Mouse (Mus musculus) adrenal gland, postnatal 10 days (tissue): ENCODE measurements around the gene Pvalb. TPM values are rescaled to one million over a fixed set of nuclear protein-coding genes. Genes with fewer than 3 reads are reported as not detected.

Experiments used
- DNase-seq: peaks from one replicate; pipeline ENCODE4 v3.0.0; 2021; ENCODE audit warnings: mixed read lengths
- long read RNA-seq, 2 experiments: library from polyadenylated mRNA; stranded (forward); transcript quantifications; one replicate each; pipeline ENCODE4 v2.0.0; 2021
- total RNA-seq, 2 experiments: library from RNA; stranded (reverse); gene quantifications; 2 replicates each; pipeline ENCODE4 v1.2.3; 2021

Pvalb gene
- 100 to 1,000 TPM; 132 to 141 TPM for total RNA-seq
- long read RNA-seq, experiment 1, transcript Pvalb-202 (5 exons, 953 nt) = major isoform, 40 of 52 reads
- long read RNA-seq, experiment 1, partial matches to known transcripts = 4 of 52 reads
- long read RNA-seq, experiment 1, other reads (novel, unspliced or antisense) = 5 of 52 reads
- long read RNA-seq, experiment 2, transcript Pvalb-201 (4 exons, 977 nt) = minor isoform, 5 of 36 reads
- long read RNA-seq, experiment 2, transcript Pvalb-202 (5 exons, 953 nt) = major isoform, 25 of 36 reads
- long read RNA-seq, experiment 2, partial matches to known transcripts = 6 of 36 reads
- long read RNA-seq, experiment 2, other reads (novel, unspliced or antisense) = 0 of 36 reads

- no peak for DNase-seq
Observed at GRCm38 (mm10) chr15:78206312-78206711, at the start of gene Pvalb. Pvalb (minus strand) TSS chr15:78206400.

GRCm38 (mm10) chr15:78254751-78255150 lies 48.6 kb upstream of the Pvalb start:
- DNase-seq = peak; percentile 69

GRCm38 (mm10) chr15:78248410-78248809 lies 42.2 kb upstream of the Pvalb start:
- DNase-seq = no peak

GRCm38 (mm10) chr15:78247659-78248058 lies 41.5 kb upstream of the Pvalb start:
- no peak for DNase-seq

GRCm38 (mm10) chr15:78246143-78247116 lies 40.2 kb upstream of the Pvalb start:
- no peak for DNase-seq

GRCm38 (mm10) chr15:78244695-78245492 lies 38.7 kb upstream of the Pvalb start, which contains the start of gene Ncf4:
Ncf4 (plus strand) TSS chr15:78244801.
- no peak for DNase-seq

- no peak for DNase-seq
Observed at GRCm38 (mm10) chr15:78243774-78244173, 37.6 kb upstream of the Pvalb start.

GRCm38 (mm10) chr15:78243061-78243460 lies 36.9 kb upstream of the Pvalb start:
- DNase-seq = no peak

- DNase-seq = no peak
Observed at GRCm38 (mm10) chr15:78241335-78241734, 35.1 kb upstream of the Pvalb start.

- DNase-seq = no peak
Observed at GRCm38 (mm10) chr15:78239956-78240617, 33.9 kb upstream of the Pvalb start.

GRCm38 (mm10) chr15:78239453-78239852 lies 33.3 kb upstream of the Pvalb start:
- DNase-seq = peak; percentile 78

- DNase-seq = no peak
Observed at GRCm38 (mm10) chr15:78234823-78235509, 28.8 kb upstream of the Pvalb start.

GRCm38 (mm10) chr15:78231346-78232331 lies 25.4 kb upstream of the Pvalb start:
- DNase-seq = no peak

GRCm38 (mm10) chr15:78227816-78228215 lies 21.6 kb upstream of the Pvalb start:
- no peak for DNase-seq

- DNase-seq = no peak
Observed at GRCm38 (mm10) chr15:78215269-78215668, 9.1 kb upstream of the Pvalb start.

- no peak for DNase-seq
Observed at GRCm38 (mm10) chr15:78211367-78211766, 5.2 kb upstream of the Pvalb start.

- DNase-seq = no peak
Observed at GRCm38 (mm10) chr15:78210203-78210602, 4.0 kb upstream of the Pvalb start.

GRCm38 (mm10) chr15:78205192-78205591 lies 1.0 kb downstream of the Pvalb start:
- peak; percentile 50 for DNase-seq

- DNase-seq = peak; percentile 71
Observed at GRCm38 (mm10) chr15:78204053-78204847, 1.9 kb downstream of the Pvalb start.
